Mouse (Mus musculus) forebrain, embryonic 12.5 days (tissue): Measurements from ENCODE around the gene Pik3ip1. TPM values are rescaled to one million over a fixed set of nuclear protein-coding genes. Genes with fewer than 3 reads are reported as not detected.

Experiments
- ATAC-seq: fragments of 200-750 bp; cut with Nextera tagmentation; 2 replicates; pipeline ENCODE4 v1.8.0; 2017; ENCODE audit warnings: moderate TSS enrichment; ENCODE audit not compliant: low FRiP score
- H3K27ac ChIP-seq: fragments of 300-500 bp; sonication (generic); 2 replicates; pipeline ENCODE4 v1.5.1; 2016; ENCODE audit warnings: mild to moderate bottlenecking
- H3K27me3 ChIP-seq: fragments of 300-500 bp; sonication (generic); 2 replicates; pipeline ENCODE4 v1.6.1; 2016; ENCODE audit warnings: mild to moderate bottlenecking
- H3K36me3 ChIP-seq: fragments of 300-500 bp; sonication (generic); replicated peaks from 2 replicates; pipeline ENCODE4 v1.6.1; 2016; ENCODE audit warnings: mild to moderate bottlenecking
- H3K4me1 ChIP-seq: fragments of 300-500 bp; sonication (generic); 2 replicates; pipeline ENCODE4 v1.6.1; 2016
- H3K4me2 ChIP-seq: fragments of 300-500 bp; sonication (generic); 2 replicates; pipeline ENCODE4 v1.6.1; 2016; ENCODE audit warnings: mild to moderate bottlenecking, moderate library complexity
- H3K4me3 ChIP-seq: fragments of 300-500 bp; sonication (generic); replicated peaks from 2 replicates; pipeline ENCODE4 v1.5.1; 2016; ENCODE audit warnings: mild to moderate bottlenecking
- H3K9ac ChIP-seq: fragments of 300-500 bp; sonication (generic); 2 replicates; pipeline ENCODE4 v1.6.1; 2016; ENCODE audit warnings: mild to moderate bottlenecking
- H3K9me3 ChIP-seq: fragments of 300-500 bp; sonication (generic); 2 replicates; pipeline ENCODE4 v1.6.1; 2016
- WGBS: fragments of 180-500 bp; shearing (Covaris S2); methylation state at CpG from one replicate; pipeline ENCODE4 v1.1.7; 2016; 5-methylcytosine and 5-hydroxymethylcytosine counted together
- polyA plus RNA-seq: library from polyadenylated mRNA; unstranded; fragments of >200 nt; fragmentation: Nextera tagmentation; extraction: Ambion mirVana; gene quantifications from 2 replicates; pipeline ENCODE4 v1.2.1, GENCODE M21; 2016

The Pik3ip1 gene
- polyA plus RNA-seq, 1 experiment from 2014 or later = 12.8 TPM

- WGBS = 21% methylated on average over 7 of the region's 7 CpGs
- Histone ChIP-seq H3K4me3 (no peak overlapping the region), H3K4me2 (peak overlapping the region; percentile 21), H3K27ac (peak overlapping the region; percentile 76), H3K36me3 (no peaks in the 10 kb centered on the region), H3K27me3 (no peaks in the 10 kb centered on the region), H3K9me3 (no peaks in the 10 kb centered on the region), H3K9ac (no peak overlapping the region; the same call in 1 of the 2 replicates), H3K4me1 (peaks cover 50% of the 10 kb centered on the region)
- no peak for ATAC-seq
Measured at GRCm38 (mm10) chr11:3373591-3374292, 43.5 kb downstream of the Pik3ip1 start.

GRCm38 (mm10) chr11:3374293-3374645, 44.1 kb downstream of the Pik3ip1 start:
- Histone ChIP-seq H3K9me3 (no peaks in the 10 kb centered on the region), H3K9ac (no peak overlapping the region; the same call in 1 of the 2 replicates), H3K4me2 (peak overlapping the region; percentile 21)

DNA sequence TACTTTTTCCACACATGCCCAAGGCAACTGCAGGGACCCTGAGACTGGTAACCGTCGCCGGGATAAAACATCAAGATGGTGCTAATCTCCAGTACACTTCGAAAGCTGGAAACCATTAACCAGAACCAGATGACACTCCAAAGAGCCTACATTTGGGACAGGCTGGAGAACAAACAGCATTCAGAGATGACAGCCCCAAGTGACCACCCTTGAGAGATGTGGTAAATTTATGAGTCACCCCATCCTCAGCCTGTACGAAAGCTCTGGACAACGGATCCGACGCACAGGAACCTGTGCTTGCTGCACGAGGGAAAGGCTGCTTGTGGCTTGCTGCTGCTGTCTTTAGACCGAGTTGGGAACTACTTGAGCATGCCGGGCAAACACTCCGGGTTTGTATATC, 44.5 kb downstream of the Pik3ip1 start:
- peaks cover 40% of the 10 kb centered on the region for H3K4me1 ChIP-seq
- H3K27me3 ChIP-seq = no peaks in the 10 kb centered on the region
- peak overlapping the region; percentile 21 for H3K4me2 ChIP-seq
- no peak overlapping the region for H3K9ac ChIP-seq
- ATAC-seq = no peak
- H3K36me3 ChIP-seq = no peaks in the 10 kb centered on the region
- H3K27ac ChIP-seq = peak overlapping the region; percentile 76
- no peaks in the 10 kb centered on the region for H3K9me3 ChIP-seq
- WGBS = 79% methylated on average over 12 of the region's 12 CpGs
- H3K4me3 ChIP-seq = no peak overlapping the region

More at GRCm38 (mm10) chr11:3374293-3374645, 44.1 kb downstream of the Pik3ip1 start:
- Histone ChIP-seq H3K27me3 (no peaks in the 10 kb centered on the region), H3K36me3 (no peaks in the 10 kb centered on the region), H3K27ac (peak overlapping the region; percentile 76), H3K4me1 (peaks cover 45% of the 10 kb centered on the region), H3K4me3 (no peak overlapping the region)
- WGBS = 8% methylated on average over 7 of the region's 7 CpGs
- no peak for ATAC-seq

DNA sequence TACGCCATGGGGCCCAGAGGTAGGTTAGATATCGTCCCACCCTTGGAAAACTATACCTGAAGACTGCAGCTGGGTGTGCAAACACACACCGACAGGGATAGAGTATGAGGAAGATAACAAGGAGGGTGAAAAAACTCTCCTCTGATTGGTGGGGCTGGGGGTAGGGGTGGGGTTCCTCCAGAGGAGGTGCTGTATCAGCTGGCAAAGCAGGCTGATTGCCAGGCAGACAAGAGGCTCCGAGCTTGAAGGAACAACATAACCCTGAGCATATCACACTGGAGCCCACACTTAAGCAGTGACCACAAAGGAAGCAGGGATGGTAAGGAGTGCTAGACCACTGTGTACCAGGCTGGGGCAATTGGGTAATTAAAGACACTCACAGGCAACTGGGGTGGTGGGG, 49.2 kb downstream of the Pik3ip1 start:
- ATAC-seq = no peak
- WGBS = 92% methylated on average over 4 of the region's 4 CpGs

DNA sequence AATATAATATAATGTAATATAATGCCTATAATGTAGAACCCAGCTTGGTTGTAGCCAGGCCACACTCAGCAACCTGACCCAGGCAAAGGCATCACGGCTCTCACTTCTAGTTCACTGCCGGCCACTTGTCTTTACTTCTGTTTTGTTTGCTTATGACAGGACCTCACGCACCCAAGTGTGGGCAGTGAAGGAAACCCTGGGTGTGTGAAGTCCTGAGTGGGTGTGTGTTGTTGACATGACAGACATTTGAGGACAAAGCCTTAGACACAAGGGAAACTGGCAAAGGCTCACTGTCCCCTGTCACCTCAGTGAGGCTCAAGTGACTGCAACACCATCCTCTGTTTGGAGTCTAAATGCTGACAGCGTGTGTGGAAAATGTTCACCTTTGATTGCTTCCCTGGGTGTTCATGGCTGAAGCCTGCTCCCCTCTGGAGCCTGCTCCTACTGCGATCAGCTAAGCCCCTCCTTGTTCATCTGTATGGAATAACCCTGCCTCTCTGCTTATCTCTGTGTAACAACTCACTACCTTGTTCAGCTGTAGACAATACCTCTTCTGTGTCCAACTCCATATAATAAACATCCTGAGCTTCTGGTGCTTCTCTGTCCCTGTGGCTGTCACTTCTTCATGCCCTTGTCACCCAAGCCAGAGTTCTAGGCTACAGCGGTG, 51.1 kb downstream of the Pik3ip1 start:
- no peak overlapping the region for H3K4me3 ChIP-seq
- H3K4me1 ChIP-seq = no peaks in the 10 kb centered on the region
- no peak for ATAC-seq
- H3K36me3 ChIP-seq = 0 out of 2 replicates have a peak, but pooled peaks cover 11% of the 10 kb centered on the region
- H3K27ac ChIP-seq = no peak overlapping the region
- no peaks in the 10 kb centered on the region for H3K27me3 ChIP-seq
- no peaks in the 10 kb centered on the region for H3K9me3 ChIP-seq
- H3K4me2 ChIP-seq = no peak overlapping the region
- no peak overlapping the region for H3K9ac ChIP-seq
- 94% methylated on average over 6 of the region's 6 CpGs for WGBS

More for the DNA sequence above, 49.2 kb downstream of the Pik3ip1 start:
- Histone ChIP-seq H3K4me3 (no peak overlapping the region), H3K27me3 (no peaks in the 10 kb centered on the region), H3K36me3 (0 out of 2 replicates have a peak, but pooled peaks cover 11% of the 10 kb centered on the region), H3K4me1 (peaks cover 4% of the 10 kb centered on the region), H3K9ac (no peak overlapping the region), H3K9me3 (no peaks in the 10 kb centered on the region), H3K27ac (no peak overlapping the region), H3K4me2 (no peak overlapping the region)

DNA sequence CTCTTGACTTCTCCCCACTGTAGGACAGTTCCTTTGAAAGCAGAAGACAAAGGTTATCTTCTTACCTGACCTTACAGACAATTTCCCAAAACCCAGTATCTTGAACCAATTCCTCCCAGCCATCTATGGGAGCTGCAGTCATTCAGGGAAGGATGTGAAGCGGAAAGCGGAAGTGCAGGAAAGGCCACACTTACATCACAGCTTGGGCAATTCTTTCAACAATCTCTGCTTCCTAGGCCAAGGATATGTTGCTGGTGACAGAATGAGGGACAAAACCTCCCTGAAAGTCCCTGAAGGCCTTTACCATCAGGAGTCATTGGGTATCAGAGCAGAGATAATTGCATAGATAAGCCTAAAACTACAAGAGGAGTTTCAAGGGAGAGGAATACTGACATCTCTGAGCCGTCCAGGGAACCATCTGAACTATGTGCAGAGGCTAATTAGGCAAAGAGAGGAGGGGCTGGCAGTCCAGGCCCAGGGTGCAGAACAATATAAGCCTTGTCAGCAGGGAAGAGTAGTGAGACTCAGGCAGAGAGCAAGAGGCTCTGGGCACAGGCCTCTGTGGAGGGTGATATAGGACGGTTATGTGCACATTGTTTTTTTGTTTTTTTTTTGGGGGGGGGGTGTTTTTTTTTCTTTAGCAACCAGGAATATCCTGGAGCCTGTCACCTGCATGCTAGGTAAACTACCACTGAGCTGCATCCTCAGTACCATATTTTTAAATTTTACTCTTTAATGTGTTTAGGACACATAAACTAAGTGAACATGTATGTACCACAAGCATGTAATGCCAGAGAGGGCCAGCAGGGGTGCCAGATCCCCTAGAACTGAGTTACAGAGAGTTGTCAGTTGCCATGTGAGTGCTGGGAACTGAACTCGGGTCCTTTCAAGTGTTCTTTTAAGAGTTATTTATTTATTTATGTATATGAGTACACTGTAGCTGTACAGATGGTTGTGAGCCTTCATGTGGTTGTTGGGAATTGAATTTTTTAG, 52.7 kb downstream of the Pik3ip1 start:
- H3K4me3 ChIP-seq = no peak overlapping the region
- H3K36me3 ChIP-seq = 0 out of 2 replicates have a peak, but pooled peaks cover 11% of the 10 kb centered on the region
- no peaks in the 10 kb centered on the region for H3K9me3 ChIP-seq
- H3K4me1 ChIP-seq = no peaks in the 10 kb centered on the region
- no peak for ATAC-seq
- no peak overlapping the region for H3K9ac ChIP-seq
- peak overlapping the region; percentile 11; the same call in 1 of the 2 replicates for H3K27ac ChIP-seq
- no peak overlapping the region for H3K4me2 ChIP-seq
- 63% methylated on average over 5 of the region's 5 CpGs for WGBS
- H3K27me3 ChIP-seq = no peaks in the 10 kb centered on the region

GRCm38 (mm10) chr11:3386941-3387368, 56.8 kb downstream of the Pik3ip1 start:
- peak; percentile 78; the same call in 1 of the 2 replicates for ATAC-seq
- H3K27ac ChIP-seq = no peak overlapping the region

DNA sequence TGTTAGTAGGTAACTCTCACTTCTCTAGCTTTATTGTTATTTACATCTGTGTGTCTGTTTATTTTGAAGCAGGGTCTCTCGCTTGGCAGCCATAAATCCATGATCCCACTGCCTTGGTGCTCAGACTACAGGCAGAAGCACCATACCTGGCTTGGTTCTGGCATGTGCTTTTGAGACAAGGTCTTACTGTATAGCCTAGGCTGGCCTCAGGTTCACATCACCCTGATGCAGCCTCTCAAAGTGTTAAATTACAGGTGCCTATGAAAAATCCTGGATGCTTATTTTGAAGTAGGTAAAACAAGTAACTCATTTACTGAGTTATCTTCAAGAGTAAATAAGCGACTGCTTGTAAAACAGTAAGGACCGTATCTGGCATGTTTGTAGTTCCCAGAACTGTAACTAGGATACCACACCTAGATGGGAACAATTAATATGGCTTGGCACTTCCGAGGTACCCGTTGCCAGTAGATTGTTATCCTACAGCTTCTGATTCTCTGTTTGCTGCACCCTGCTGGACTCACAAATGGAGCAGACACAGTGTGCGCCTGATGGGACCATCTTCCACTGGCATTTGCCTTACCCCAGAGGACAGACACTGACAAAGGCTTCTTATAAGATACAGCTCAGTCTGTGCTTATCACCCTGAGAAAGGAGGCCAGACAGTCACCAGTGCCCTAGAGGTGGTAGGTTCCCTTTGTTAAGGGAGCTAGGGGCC, 57.4 kb downstream of the Pik3ip1 start:
- Histone ChIP-seq H3K4me2 (no peak overlapping the region), H3K27ac (no peak overlapping the region), H3K27me3 (no peaks in the 10 kb centered on the region), H3K4me1 (no peaks in the 10 kb centered on the region), H3K9me3 (no peaks in the 10 kb centered on the region), H3K36me3 (peaks cover 18% of the 10 kb centered on the region), H3K4me3 (no peak overlapping the region), H3K9ac (no peak overlapping the region)
- ATAC-seq = no peak
- 87% methylated on average over 6 of the region's 6 CpGs for WGBS

More at GRCm38 (mm10) chr11:3386941-3387368, 56.8 kb downstream of the Pik3ip1 start:
- H3K4me2 ChIP-seq = no peak overlapping the region
- H3K27me3 ChIP-seq = no peaks in the 10 kb centered on the region
- H3K4me3 ChIP-seq = no peak overlapping the region
- H3K9me3 ChIP-seq = no peaks in the 10 kb centered on the region
- H3K4me1 ChIP-seq = no peaks in the 10 kb centered on the region
- WGBS = 28% methylated on average over 4 of the region's 4 CpGs
- H3K9ac ChIP-seq = no peak overlapping the region
- H3K36me3 ChIP-seq = peaks cover 14% of the 10 kb centered on the region

GRCm38 (mm10) chr11:3389996-3390395, 59.8 kb downstream of the Pik3ip1 start:
- no peak overlapping the region for H3K4me2 ChIP-seq
- H3K9me3 ChIP-seq = no peaks in the 10 kb centered on the region
- H3K4me1 ChIP-seq = 0 out of 2 replicates have a peak, but pooled peaks cover 4% of the 10 kb centered on the region
- WGBS = 77% methylated on average over 5 of the region's 5 CpGs
- H3K27ac ChIP-seq = no peak overlapping the region
- H3K4me3 ChIP-seq = no peak overlapping the region
- no peaks in the 10 kb centered on the region for H3K27me3 ChIP-seq
- ATAC-seq = no peak
- H3K36me3 ChIP-seq = peaks cover 7% of the 10 kb centered on the region
- H3K9ac ChIP-seq = no peak overlapping the region

GRCm38 (mm10) chr11:3390789-3391188, 60.6 kb downstream of the Pik3ip1 start:
- Histone ChIP-seq H3K9me3 (no peaks in the 10 kb centered on the region), H3K27ac (no peak overlapping the region), H3K4me1 (0 out of 2 replicates have a peak, but pooled peaks cover 4% of the 10 kb centered on the region), H3K4me3 (no peak overlapping the region), H3K4me2 (no peak overlapping the region), H3K9ac (no peak overlapping the region), H3K27me3 (no peaks in the 10 kb centered on the region), H3K36me3 (peaks cover 7% of the 10 kb centered on the region)
- ATAC-seq = no peak
- 89% methylated on average over 5 of the region's 5 CpGs for WGBS

DNA sequence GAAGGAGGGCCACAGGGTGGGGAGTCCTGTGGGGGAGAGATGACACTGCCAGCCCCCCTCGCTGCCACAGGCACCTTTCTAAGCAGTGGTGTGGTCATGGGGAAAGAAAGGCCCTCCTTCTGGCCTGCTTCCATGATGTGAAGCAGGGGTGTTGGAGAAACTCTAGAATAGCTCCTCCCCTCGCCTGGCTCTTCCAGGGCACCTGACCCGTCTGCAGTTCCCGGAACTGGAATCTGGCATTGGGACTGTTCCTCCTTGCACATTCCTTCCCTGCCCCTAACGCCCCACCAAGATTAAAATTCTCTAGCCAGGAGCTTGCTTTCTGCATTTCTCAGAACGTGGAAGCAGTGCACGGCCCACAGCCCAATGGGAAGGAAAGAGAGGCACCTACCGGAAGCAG, 62.3 kb downstream of the Pik3ip1 start:
- no peak for ATAC-seq
- H3K4me3 ChIP-seq = no peak overlapping the region
- H3K9ac ChIP-seq = no peak overlapping the region
- peaks cover 19% of the 10 kb centered on the region for H3K4me1 ChIP-seq
- WGBS = 86% methylated on average over 8 of the region's 8 CpGs
- H3K27me3 ChIP-seq = no peaks in the 10 kb centered on the region
- no peak overlapping the region for H3K4me2 ChIP-seq
- H3K9me3 ChIP-seq = no peaks in the 10 kb centered on the region
- H3K27ac ChIP-seq = no peak overlapping the region
- peaks cover 7% of the 10 kb centered on the region for H3K36me3 ChIP-seq
